Mouse (Mus musculus): ENCODE data around the gene Atp6v0a1. TPM values are rescaled to one million over a fixed set of nuclear protein-coding genes. Genes with fewer than 3 reads are reported as not detected.
"Not testable (repeated sequence)": the region's sequence is repeated elsewhere in the genome, so short reads cannot be mapped to it uniquely, and the experiment has no call there.

The Atp6v0a1 gene
- polyA plus RNA-seq, 1 experiment from 2014 or later, result 175 TPM

GRCm38 (mm10) chr11:101001875-101002552 is 7.2 kb upstream of the Atp6v0a1 start:
- ATAC-seq (ENCODE audit: low read depth); H3K9me3 ChIP-seq (ENCODE audit: control insufficient read depth, low read length); H3K4me1 ChIP-seq (ENCODE audit: control insufficient read depth, insufficient read depth, low read length); H3K27ac ChIP-seq (ENCODE audit: low read depth, low read length); H3K27me3 ChIP-seq (ENCODE audit: control insufficient read depth, insufficient read depth, low read length); H3K4me2 ChIP-seq (ENCODE audit: low read depth, low read length); H3K36me3 ChIP-seq (ENCODE audit: control insufficient read depth, insufficient read depth, low read length); H3K4me3 ChIP-seq (ENCODE audit: low read depth, low read length); H3K9ac ChIP-seq (replicated peaks; ENCODE audit: low read depth, low read length): not testable (repeated sequence)
- WGBS, result 89% methylated on average over 4 of the region's 6 CpGs

- Histone ChIP-seq H3K36me3 (ENCODE audit: control insufficient read depth, insufficient read depth, low read length) (no peaks in the 10 kb centered on the region), H3K4me2 (ENCODE audit: low read depth, low read length) (no peak overlapping the region), H3K4me1 (ENCODE audit: control insufficient read depth, insufficient read depth, low read length) (0 out of 2 replicates have a peak, but pooled peaks cover 1% of the 10 kb centered on the region), H3K9me3 (ENCODE audit: control insufficient read depth, low read length) (no peaks in the 10 kb centered on the region), H3K27me3 (ENCODE audit: control insufficient read depth, insufficient read depth, low read length) (no peaks in the 10 kb centered on the region), H3K27ac (ENCODE audit: low read depth, low read length) (no peak overlapping the region), H3K4me3 (ENCODE audit: low read depth, low read length) (no peak overlapping the region), H3K9ac (replicated peaks; ENCODE audit: low read depth, low read length) (no peak overlapping the region)
- no peak for ATAC-seq (ENCODE audit: low read depth)
- 36% methylated on average over 3 of the region's 3 CpGs for WGBS
Measured at GRCm38 (mm10) chr11:101003025-101003685, 6.1 kb upstream of the Atp6v0a1 start.

GRCm38 (mm10) chr11:101008206-101009045 is 826 bp upstream of the Atp6v0a1 start:
- Histone ChIP-seq H3K4me1 (ENCODE audit: control insufficient read depth, insufficient read depth, low read length) (peaks cover 14% of the 10 kb centered on the region), H3K27ac (ENCODE audit: low read depth, low read length) (peak overlapping the region; percentile 89), H3K27me3 (ENCODE audit: control insufficient read depth, insufficient read depth, low read length) (no peaks in the 10 kb centered on the region; the same call in 1 of the 2 replicates), H3K9me3 (ENCODE audit: control insufficient read depth, low read length) (no peaks in the 10 kb centered on the region), H3K36me3 (ENCODE audit: control insufficient read depth, insufficient read depth, low read length) (peaks cover under 1% of the 10 kb centered on the region; the same call in 1 of the 2 replicates), H3K4me2 (ENCODE audit: low read depth, low read length) (peak overlapping the region; percentile 76), H3K4me3 (ENCODE audit: low read depth, low read length) (peak overlapping the region; percentile 80), H3K9ac (replicated peaks; ENCODE audit: low read depth, low read length) (peak overlapping the region; percentile 39; the same call in 1 of the 2 replicates)
- no peak for ATAC-seq (ENCODE audit: low read depth)
- WGBS, result 53% methylated on average over 14 of the region's 14 CpGs

- H3K36me3 ChIP-seq (ENCODE audit: control insufficient read depth, insufficient read depth, low read length), result peaks cover 14% of the 10 kb centered on the region; the same call in 1 of the 2 replicates
- H3K4me2 ChIP-seq (ENCODE audit: low read depth, low read length), result peak overlapping the region; percentile 75
- peak overlapping the region; percentile 80 for H3K4me3 ChIP-seq (ENCODE audit: low read depth, low read length)
- H3K27ac ChIP-seq (ENCODE audit: low read depth, low read length), result peak overlapping the region; percentile 89
- H3K27me3 ChIP-seq (ENCODE audit: control insufficient read depth, insufficient read depth, low read length), result no peaks in the 10 kb centered on the region; the same call in 1 of the 2 replicates
- peak overlapping the region; percentile 89 for H3K9ac ChIP-seq (replicated peaks; ENCODE audit: low read depth, low read length)
- H3K9me3 ChIP-seq (ENCODE audit: control insufficient read depth, low read length), result no peaks in the 10 kb centered on the region
- WGBS, result 8% methylated on average over 29 of the region's 29 CpGs
- peaks cover 14% of the 10 kb centered on the region for H3K4me1 ChIP-seq (ENCODE audit: control insufficient read depth, insufficient read depth, low read length)
- ATAC-seq (ENCODE audit: low read depth), result peak; percentile 48; the same call in 1 of the 2 replicates
Measured at GRCm38 (mm10) chr11:101009888-101010784, 884 bp downstream of the Atp6v0a1 start.

- Histone ChIP-seq H3K9ac (replicated peaks; ENCODE audit: low read depth, low read length) (0 out of 2 replicates have a peak overlapping the region, but pooled peaks have one; percentile 89), H3K4me2 (ENCODE audit: low read depth, low read length) (peak overlapping the region; percentile 75), H3K4me1 (ENCODE audit: control insufficient read depth, insufficient read depth, low read length) (peaks cover 14% of the 10 kb centered on the region), H3K27me3 (ENCODE audit: control insufficient read depth, insufficient read depth, low read length) (no peaks in the 10 kb centered on the region; the same call in 1 of the 2 replicates), H3K36me3 (ENCODE audit: control insufficient read depth, insufficient read depth, low read length) (peaks cover 19% of the 10 kb centered on the region; the same call in 1 of the 2 replicates), H3K4me3 (ENCODE audit: low read depth, low read length) (no peak overlapping the region), H3K9me3 (ENCODE audit: control insufficient read depth, low read length) (no peaks in the 10 kb centered on the region), H3K27ac (ENCODE audit: low read depth, low read length) (no peak overlapping the region)
- no peak for ATAC-seq (ENCODE audit: low read depth)
- WGBS, result 85% methylated on average over 6 of the region's 6 CpGs
Measured at GRCm38 (mm10) chr11:101011641-101012040, 2.4 kb downstream of the Atp6v0a1 start.

GRCm38 (mm10) chr11:101023371-101023770 is 14.1 kb downstream of the Atp6v0a1 start:
- no peak overlapping the region for H3K4me2 ChIP-seq (ENCODE audit: low read depth, low read length)
- no peak for ATAC-seq (ENCODE audit: low read depth)
- WGBS, result 81% methylated on average over 12 of the region's 12 CpGs

GRCm38 (mm10) chr11:101024001-101024400 is 14.7 kb downstream of the Atp6v0a1 start:
- 88% methylated on average over 4 of the region's 4 CpGs for WGBS
- no peak overlapping the region for H3K4me2 ChIP-seq (ENCODE audit: low read depth, low read length)
- no peak overlapping the region for H3K9ac ChIP-seq (replicated peaks; ENCODE audit: low read depth, low read length)
- H3K9me3 ChIP-seq (ENCODE audit: control insufficient read depth, low read length), result no peaks in the 10 kb centered on the region
- no peaks in the 10 kb centered on the region for H3K27me3 ChIP-seq (ENCODE audit: control insufficient read depth, insufficient read depth, low read length)
- H3K27ac ChIP-seq (ENCODE audit: low read depth, low read length), result no peak overlapping the region
- ATAC-seq (ENCODE audit: low read depth), result no peak
- no peaks in the 10 kb centered on the region for H3K4me1 ChIP-seq (ENCODE audit: control insufficient read depth, insufficient read depth, low read length)
- peaks cover 69% of the 10 kb centered on the region for H3K36me3 ChIP-seq (ENCODE audit: control insufficient read depth, insufficient read depth, low read length)
- H3K4me3 ChIP-seq (ENCODE audit: low read depth, low read length), result no peak overlapping the region

More at GRCm38 (mm10) chr11:101023371-101023770, 14.1 kb downstream of the Atp6v0a1 start:
- Histone ChIP-seq H3K4me1 (ENCODE audit: control insufficient read depth, insufficient read depth, low read length) (no peaks in the 10 kb centered on the region), H3K27me3 (ENCODE audit: control insufficient read depth, insufficient read depth, low read length) (no peaks in the 10 kb centered on the region), H3K9ac (replicated peaks; ENCODE audit: low read depth, low read length) (no peak overlapping the region), H3K4me3 (ENCODE audit: low read depth, low read length) (no peak overlapping the region), H3K27ac (ENCODE audit: low read depth, low read length) (no peak overlapping the region), H3K9me3 (ENCODE audit: control insufficient read depth, low read length) (no peaks in the 10 kb centered on the region), H3K36me3 (ENCODE audit: control insufficient read depth, insufficient read depth, low read length) (peaks cover 71% of the 10 kb centered on the region)

GRCm38 (mm10) chr11:101027121-101027520 is 17.9 kb downstream of the Atp6v0a1 start:
- 94% methylated on average over 11 of the region's 11 CpGs for WGBS
- no peak for ATAC-seq (ENCODE audit: low read depth)
- Histone ChIP-seq H3K9me3 (ENCODE audit: control insufficient read depth, low read length) (no peaks in the 10 kb centered on the region), H3K27me3 (ENCODE audit: control insufficient read depth, insufficient read depth, low read length) (no peaks in the 10 kb centered on the region), H3K9ac (replicated peaks; ENCODE audit: low read depth, low read length) (no peak overlapping the region), H3K4me2 (ENCODE audit: low read depth, low read length) (no peak overlapping the region), H3K27ac (ENCODE audit: low read depth, low read length) (no peak overlapping the region), H3K36me3 (ENCODE audit: control insufficient read depth, insufficient read depth, low read length) (peaks cover 62% of the 10 kb centered on the region), H3K4me1 (ENCODE audit: control insufficient read depth, insufficient read depth, low read length) (no peaks in the 10 kb centered on the region), H3K4me3 (ENCODE audit: low read depth, low read length) (no peak overlapping the region)

Data from neural tube, embryonic 14.5 days (tissue).